Mouse (Mus musculus) limb, embryonic 15.5 days (tissue): ENCODE measurements around the gene Fcrlb. TPM values are rescaled to one million over a fixed set of nuclear protein-coding genes. Genes with fewer than 3 reads are reported as not detected.
A peak's percentile ranks its signal among the peaks of the same experiment; 100 is the strongest.

ENCODE experiments used
- ATAC-seq: fragments of 200-750 bp; cut with Nextera tagmentation; 2 replicates; pipeline ENCODE4 v1.8.0; 2017; ENCODE audit warnings: low read depth, moderate TSS enrichment; ENCODE audit not compliant: insufficient number of reproducible peaks, low FRiP score, low TSS enrichment
- H3K27ac ChIP-seq: fragments of 300-500 bp; sonication (generic); 2 replicates; pipeline ENCODE4 v1.5.1; 2015; ENCODE audit warnings: moderate library complexity, mild to moderate bottlenecking, inconsistent platforms
- H3K27me3 ChIP-seq: fragments of 300-500 bp; sonication (generic); 2 replicates; pipeline ENCODE4 v1.6.1; 2015; ENCODE audit warnings: inconsistent platforms
- H3K36me3 ChIP-seq: fragments of 300-500 bp; sonication (generic); 2 replicates; pipeline ENCODE4 v1.6.1; 2015; ENCODE audit warnings: inconsistent platforms
- H3K4me1 ChIP-seq: fragments of 300-500 bp; sonication (generic); 2 replicates; pipeline ENCODE4 v1.6.1; 2015; ENCODE audit warnings: inconsistent platforms
- H3K4me2 ChIP-seq: fragments of 300-500 bp; sonication (generic); 2 replicates; pipeline ENCODE4 v1.6.1; 2015; ENCODE audit warnings: mild to moderate bottlenecking, inconsistent platforms
- H3K4me3 ChIP-seq: fragments of 300-500 bp; sonication (generic); 2 replicates; pipeline ENCODE4 v1.5.1; 2015; ENCODE audit warnings: mild to moderate bottlenecking, inconsistent platforms
- H3K9ac ChIP-seq: fragments of 300-500 bp; sonication (generic); 2 replicates; pipeline ENCODE4 v1.6.1; 2015; ENCODE audit warnings: inconsistent platforms
- H3K9me3 ChIP-seq: fragments of 300-500 bp; sonication (generic); 2 replicates; pipeline ENCODE4 v1.6.1; 2016; ENCODE audit warnings: inconsistent platforms
- WGBS: fragments of 180-500 bp; shearing (Covaris S2); methylation state at CpG from one replicate; pipeline ENCODE4 v1.1.7; 2015; 5-methylcytosine and 5-hydroxymethylcytosine counted together
- polyA plus RNA-seq: library from polyadenylated mRNA; unstranded; fragments of >200 nt; fragmentation: Nextera tagmentation; extraction: Ambion mirVana; gene quantifications from 2 replicates; pipeline ENCODE4 v1.2.1, GENCODE M21; 2015

Fcrlb gene
- polyA plus RNA-seq, 1 experiment from 2014 or later = 0.15 TPM

GRCm38 (mm10) chr1:170903485-170903884, 9.3 kb downstream of the Fcrlb start:
- Histone ChIP-seq H3K27ac (no peak overlapping the region), H3K4me3 (no peak overlapping the region), H3K4me1 (peaks cover 17% of the 10 kb centered on the region), H3K4me2 (no peak overlapping the region), H3K9ac (no peak overlapping the region), H3K36me3 (no peaks in the 10 kb centered on the region), H3K27me3 (peaks cover 45% of the 10 kb centered on the region), H3K9me3 (no peaks in the 10 kb centered on the region)
- WGBS = 69% methylated on average over 5 of the region's 5 CpGs
- ATAC-seq = no peak

- H3K9ac ChIP-seq = no peak overlapping the region
- WGBS = 32% methylated on average over 10 of the region's 10 CpGs
- peaks cover 28% of the 10 kb centered on the region for H3K27me3 ChIP-seq
- H3K4me1 ChIP-seq = peaks cover 3% of the 10 kb centered on the region
- ATAC-seq = no peak
- no peak overlapping the region; the same call in 1 of the 2 replicates for H3K4me2 ChIP-seq
- no peaks in the 10 kb centered on the region for H3K36me3 ChIP-seq
- H3K9me3 ChIP-seq = no peaks in the 10 kb centered on the region
- H3K4me3 ChIP-seq = no peak overlapping the region
- H3K27ac ChIP-seq = no peak overlapping the region
Observed at GRCm38 (mm10) chr1:170901536-170902238, 11.1 kb downstream of the Fcrlb start.

GRCm38 (mm10) chr1:170900799-170901467, 11.8 kb downstream of the Fcrlb start:
- H3K4me2 ChIP-seq = peak overlapping the region; percentile 20; the same call in 1 of the 2 replicates

GRCm38 (mm10) chr1:170898413-170899075, 14.2 kb downstream of the Fcrlb start:
- H3K4me2 ChIP-seq = no peak overlapping the region
- ATAC-seq = no peak
- H3K27me3 ChIP-seq = peaks cover 13% of the 10 kb centered on the region
- no peak overlapping the region for H3K9ac ChIP-seq
- WGBS = 77% methylated on average over 16 of the region's 16 CpGs
- H3K9me3 ChIP-seq = no peaks in the 10 kb centered on the region
- no peak overlapping the region for H3K27ac ChIP-seq
- H3K36me3 ChIP-seq = no peaks in the 10 kb centered on the region
- H3K4me3 ChIP-seq = no peak overlapping the region
- peaks cover 3% of the 10 kb centered on the region for H3K4me1 ChIP-seq

More at GRCm38 (mm10) chr1:170900799-170901467, 11.8 kb downstream of the Fcrlb start:
- no peak overlapping the region for H3K9ac ChIP-seq
- no peaks in the 10 kb centered on the region for H3K36me3 ChIP-seq
- H3K4me1 ChIP-seq = peaks cover 3% of the 10 kb centered on the region
- H3K27me3 ChIP-seq = peaks cover 21% of the 10 kb centered on the region
- no peak overlapping the region for H3K4me3 ChIP-seq
- no peaks in the 10 kb centered on the region for H3K9me3 ChIP-seq
- ATAC-seq = no peak
- WGBS = 35% methylated on average over 10 of the region's 10 CpGs
- no peak overlapping the region for H3K27ac ChIP-seq

- Histone ChIP-seq H3K36me3 (no peaks in the 10 kb centered on the region), H3K27me3 (0 out of 2 replicates have a peak, but pooled peaks cover 8% of the 10 kb centered on the region), H3K27ac (no peak overlapping the region), H3K9ac (no peak overlapping the region), H3K4me3 (no peak overlapping the region), H3K9me3 (no peaks in the 10 kb centered on the region), H3K4me2 (no peak overlapping the region), H3K4me1 (peaks cover 3% of the 10 kb centered on the region)
- ATAC-seq = no peak
- 80% methylated on average over 5 of the region's 5 CpGs for WGBS
Observed at GRCm38 (mm10) chr1:170896651-170897281, 16.0 kb downstream of the Fcrlb start.

- WGBS = 64% methylated on average over 9 of the region's 9 CpGs
- no peak for ATAC-seq
Observed at GRCm38 (mm10) chr1:170894603-170895602, 17.8 kb downstream of the Fcrlb start.

GRCm38 (mm10) chr1:170892279-170892678, 20.5 kb downstream of the Fcrlb start:
- H3K9ac ChIP-seq = no peak overlapping the region
- H3K36me3 ChIP-seq = no peaks in the 10 kb centered on the region
- no peaks in the 10 kb centered on the region for H3K9me3 ChIP-seq
- H3K4me2 ChIP-seq = no peak overlapping the region
- H3K4me1 ChIP-seq = no peaks in the 10 kb centered on the region
- no peaks in the 10 kb centered on the region for H3K27me3 ChIP-seq
- no peak for ATAC-seq
- WGBS = 43% methylated on average over 1 of the region's 1 CpGs
- no peak overlapping the region for H3K27ac ChIP-seq
- no peak overlapping the region for H3K4me3 ChIP-seq

More at GRCm38 (mm10) chr1:170894603-170895602, 17.8 kb downstream of the Fcrlb start:
- no peak overlapping the region for H3K4me3 ChIP-seq
- no peaks in the 10 kb centered on the region for H3K9me3 ChIP-seq
- H3K27ac ChIP-seq = no peak overlapping the region
- H3K27me3 ChIP-seq = 0 out of 2 replicates have a peak, but pooled peaks cover 8% of the 10 kb centered on the region
- no peaks in the 10 kb centered on the region for H3K4me1 ChIP-seq
- H3K9ac ChIP-seq = no peak overlapping the region
- H3K4me2 ChIP-seq = no peak overlapping the region
- H3K36me3 ChIP-seq = no peaks in the 10 kb centered on the region

- Histone ChIP-seq H3K4me1 (no peaks in the 10 kb centered on the region), H3K36me3 (no peaks in the 10 kb centered on the region), H3K9ac (no peak overlapping the region), H3K4me3 (no peak overlapping the region), H3K9me3 (no peaks in the 10 kb centered on the region), H3K27me3 (no peaks in the 10 kb centered on the region), H3K27ac (no peak overlapping the region), H3K4me2 (no peak overlapping the region)
- 48% methylated on average over 2 of the region's 2 CpGs for WGBS
- no peak for ATAC-seq
Observed at GRCm38 (mm10) chr1:170891646-170892045, 21.1 kb downstream of the Fcrlb start.

GRCm38 (mm10) chr1:170889310-170889709, 23.4 kb downstream of the Fcrlb start:
- 66% methylated on average over 4 of the region's 4 CpGs for WGBS
- H3K4me3 ChIP-seq = no peak overlapping the region

GRCm38 (mm10) chr1:170886044-170886458, 26.7 kb downstream of the Fcrlb start:
- Histone ChIP-seq H3K36me3 (peaks cover 7% of the 10 kb centered on the region), H3K4me1 (peaks cover 14% of the 10 kb centered on the region; the same call in 1 of the 2 replicates), H3K4me2 (no peak overlapping the region), H3K27ac (no peak overlapping the region), H3K4me3 (no peak overlapping the region), H3K9ac (no peak overlapping the region), H3K9me3 (no peaks in the 10 kb centered on the region), H3K27me3 (no peaks in the 10 kb centered on the region)
- ATAC-seq = no peak
- WGBS = 21% methylated on average over 6 of the region's 6 CpGs

More at GRCm38 (mm10) chr1:170889310-170889709, 23.4 kb downstream of the Fcrlb start:
- Histone ChIP-seq H3K9ac (no peak overlapping the region), H3K9me3 (no peaks in the 10 kb centered on the region), H3K27ac (no peak overlapping the region), H3K4me2 (no peak overlapping the region), H3K4me1 (peaks cover 5% of the 10 kb centered on the region; the same call in 1 of the 2 replicates), H3K36me3 (no peaks in the 10 kb centered on the region), H3K27me3 (no peaks in the 10 kb centered on the region)
- ATAC-seq = no peak
